Mouse (Mus musculus) cerebellum, adult 2 months (tissue): ENCODE data around the gene Bdkrb2.

Source experiments
- CTCF ChIP-seq: fragments of 200-500 bp; IDR thresholded peaks from 2 replicates; pipeline ENCODE4 v1.5.1; 2011; ENCODE audit warnings: low read depth, mild to moderate bottlenecking, control low read depth, low read length, moderate library complexity, borderline replicate concordance; ENCODE audit not compliant: insufficient read depth
- POLR2A ChIP-seq: fragments of 200-500 bp; IDR thresholded peaks from 2 replicates; pipeline ENCODE4 v1.6.1; 2011; ENCODE audit warnings: low read length, control low read depth, borderline replicate concordance; ENCODE audit not compliant: insufficient read depth

DNA sequence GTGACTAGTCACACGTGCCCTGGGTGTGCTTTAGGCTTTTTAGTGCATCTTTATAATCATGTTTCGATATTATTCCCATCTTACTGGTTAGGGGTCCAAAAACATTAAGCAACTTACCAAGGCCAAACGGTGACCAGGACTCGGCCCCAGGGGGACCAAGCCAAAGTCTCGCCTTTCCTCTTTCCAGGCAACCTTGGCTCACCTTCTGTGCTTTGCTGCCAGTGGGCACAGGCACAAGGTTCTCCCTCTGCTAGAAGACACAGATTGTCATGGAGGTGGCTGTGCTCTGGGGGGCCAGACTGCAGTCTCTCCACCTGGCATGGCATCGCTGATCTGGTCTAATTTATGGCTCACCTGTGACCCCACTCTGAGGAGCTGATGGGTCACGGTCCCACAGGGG lies 27.8 kb downstream of the Bdkrb2 start:
- TF ChIP-seq CTCF (no peak), POLR2A (no peak)
